Mouse (Mus musculus) forebrain, embryonic 15.5 days (tissue): ENCODE data around the gene Cd59a. TPM values are rescaled to one million over a fixed set of nuclear protein-coding genes. Genes with fewer than 3 reads are reported as not detected.
"Not testable (repeated sequence)": the region's sequence is repeated elsewhere in the genome, so short reads cannot be mapped to it uniquely, and the experiment has no call there.

Source experiments
- ATAC-seq: fragments of 200-750 bp; cut with Nextera tagmentation; replicated peaks from 2 replicates; pipeline ENCODE4 v1.8.0; 2017; ENCODE audit warnings: mild to moderate bottlenecking, moderate TSS enrichment, moderate library complexity
- H3K27ac ChIP-seq: fragments of 300-500 bp; sonication (generic); replicated peaks from 2 replicates; pipeline ENCODE4 v1.5.1; 2015; ENCODE audit warnings: mild to moderate bottlenecking, inconsistent platforms
- H3K27me3 ChIP-seq: fragments of 300-500 bp; sonication (generic); 2 replicates; pipeline ENCODE4 v1.6.1; 2015; ENCODE audit warnings: inconsistent platforms
- H3K36me3 ChIP-seq: fragments of 300-500 bp; sonication (generic); 2 replicates; pipeline ENCODE4 v1.6.1; 2015; ENCODE audit warnings: mild to moderate bottlenecking, inconsistent platforms
- H3K4me1 ChIP-seq: fragments of 300-500 bp; sonication (generic); 2 replicates; pipeline ENCODE4 v1.6.1; 2015; ENCODE audit warnings: inconsistent platforms
- H3K4me2 ChIP-seq: fragments of 300-500 bp; sonication (generic); replicated peaks from 2 replicates; pipeline ENCODE4 v1.6.1; 2015; ENCODE audit warnings: mild to moderate bottlenecking, inconsistent platforms
- H3K4me3 ChIP-seq: fragments of 300-500 bp; sonication (generic); 2 replicates; pipeline ENCODE4 v1.5.1; 2015; ENCODE audit warnings: mild to moderate bottlenecking, inconsistent platforms
- H3K9ac ChIP-seq: fragments of 300-500 bp; sonication (generic); replicated peaks from 2 replicates; pipeline ENCODE4 v1.6.1; 2015; ENCODE audit warnings: mild to moderate bottlenecking, inconsistent platforms
- H3K9me3 ChIP-seq: fragments of 300-500 bp; sonication (generic); 2 replicates; pipeline ENCODE4 v1.6.1; 2016; ENCODE audit warnings: inconsistent platforms
- WGBS: fragments of 180-500 bp; shearing (Covaris S2); methylation state at CpG from one replicate; pipeline ENCODE4 v1.1.7; 2015; ENCODE audit warnings: mixed read lengths; 5-methylcytosine and 5-hydroxymethylcytosine counted together
- polyA plus RNA-seq: library from polyadenylated mRNA; unstranded; fragments of >200 nt; fragmentation: Nextera tagmentation; extraction: Ambion mirVana; gene quantifications from 2 replicates; pipeline ENCODE4 v1.2.1, GENCODE M21; 2015

The Cd59a gene
- 5.0 and 5.6 TPM in 2 replicates for polyA plus RNA-seq

- H3K9ac ChIP-seq: peak within 1 kb of the TSS; percentile 11
- no peak within 1 kb of the TSS for H3K27ac ChIP-seq
- no peaks in the 10 kb centered on the region for H3K36me3 ChIP-seq
- no peaks in the 10 kb centered on the region for H3K9me3 ChIP-seq
- 4% methylated on average over 15 of the region's 15 CpGs for WGBS
- 0 out of 2 replicates have a peak, but pooled peaks cover 6% of the 10 kb centered on the region for H3K4me1 ChIP-seq
- H3K27me3 ChIP-seq: no peaks in the 10 kb centered on the region
- ATAC-seq: peak; percentile 84
- H3K4me3 ChIP-seq: peak within 1 kb of the TSS; percentile 33
- H3K4me2 ChIP-seq: peak within 1 kb of the TSS; percentile 38
These were observed at the start of gene Cd59a for GRCm38 (mm10) chr2:104095741-104096213. Gene Cd59a, plus strand, starts transcription at chr2:104095801.

GRCm38 (mm10) chr2:104058381-104058780 lies 37.2 kb upstream of the Cd59a start:
- ATAC-seq: no peak
- Histone ChIP-seq H3K9me3 (no peaks in the 10 kb centered on the region), H3K27ac (no peak overlapping the region), H3K9ac (no peak overlapping the region), H3K36me3 (peaks cover 36% of the 10 kb centered on the region), H3K27me3 (no peaks in the 10 kb centered on the region), H3K4me2 (no peak overlapping the region), H3K4me1 (no peaks in the 10 kb centered on the region), H3K4me3 (no peak overlapping the region)
- 82% methylated on average over 1 of the region's 1 CpGs for WGBS

DNA sequence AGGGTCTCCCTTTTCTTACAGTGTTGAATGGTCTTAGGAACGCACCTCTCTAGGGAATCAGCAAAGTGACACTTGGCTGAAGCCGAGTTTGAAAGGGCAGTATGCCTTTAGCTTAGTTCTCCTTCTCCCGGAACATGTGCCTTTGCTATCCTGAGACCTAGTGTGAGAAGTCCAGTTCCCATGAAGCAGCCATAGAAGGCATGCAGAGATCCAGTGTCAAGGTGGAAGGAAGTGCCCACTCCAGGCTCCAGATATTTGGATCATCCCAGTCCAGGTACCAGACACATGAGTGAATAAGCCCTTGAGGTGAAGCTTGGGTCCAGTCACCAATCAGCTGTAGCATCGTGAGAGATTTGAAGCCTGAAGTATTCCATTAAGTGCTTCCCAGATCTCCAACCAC lies 36.6 kb upstream of the Cd59a start:
- Histone ChIP-seq H3K27ac (no peak overlapping the region), H3K36me3 (peaks cover 32% of the 10 kb centered on the region), H3K4me1 (no peaks in the 10 kb centered on the region), H3K4me3 (no peak overlapping the region), H3K27me3 (no peaks in the 10 kb centered on the region), H3K9ac (no peak overlapping the region), H3K4me2 (no peak overlapping the region), H3K9me3 (no peaks in the 10 kb centered on the region)
- ATAC-seq: no peak
- 98% methylated on average over 4 of the region's 4 CpGs for WGBS

GRCm38 (mm10) chr2:104059786-104060185 lies 35.8 kb upstream of the Cd59a start:
- Histone ChIP-seq H3K27me3 (no peaks in the 10 kb centered on the region), H3K27ac (no peak overlapping the region), H3K9me3 (no peaks in the 10 kb centered on the region), H3K9ac (no peak overlapping the region), H3K4me2 (no peak overlapping the region), H3K36me3 (peaks cover 24% of the 10 kb centered on the region), H3K4me1 (no peaks in the 10 kb centered on the region), H3K4me3 (no peak overlapping the region)
- WGBS: 87% methylated on average over 10 of the region's 10 CpGs
- no peak for ATAC-seq

- H3K9me3 ChIP-seq: no peaks in the 10 kb centered on the region
- ATAC-seq: no peak
- no peak overlapping the region for H3K4me2 ChIP-seq
- 93% methylated on average over 6 of the region's 6 CpGs for WGBS
- H3K27ac ChIP-seq: no peak overlapping the region
- H3K9ac ChIP-seq: no peak overlapping the region
- H3K36me3 ChIP-seq: peaks cover 16% of the 10 kb centered on the region
- no peaks in the 10 kb centered on the region for H3K27me3 ChIP-seq
- H3K4me1 ChIP-seq: no peaks in the 10 kb centered on the region
- no peak overlapping the region for H3K4me3 ChIP-seq
These were observed 34.6 kb upstream of the Cd59a start for GRCm38 (mm10) chr2:104060996-104061395.

DNA sequence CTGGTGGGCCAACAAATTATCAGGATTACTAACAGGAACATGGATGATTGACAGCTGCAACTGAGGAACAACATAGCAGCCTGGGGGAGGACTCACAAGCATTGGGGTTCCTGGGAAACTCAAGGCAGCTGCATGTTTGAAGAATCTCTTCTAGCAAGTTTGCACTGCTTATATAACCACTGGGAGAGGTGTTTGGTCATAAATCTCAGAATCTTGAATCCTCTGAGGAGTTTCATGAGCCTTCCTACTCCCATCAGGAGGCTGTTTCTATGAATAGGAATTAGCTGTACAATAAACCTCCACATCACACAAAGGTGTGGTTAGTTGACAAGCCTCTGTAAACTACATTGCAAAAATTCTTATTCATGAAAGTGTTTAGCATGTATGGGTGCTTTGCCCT lies 32.9 kb upstream of the Cd59a start:
- H3K27ac ChIP-seq: no peak overlapping the region
- H3K4me2 ChIP-seq: no peak overlapping the region
- no peaks in the 10 kb centered on the region for H3K27me3 ChIP-seq
- peaks cover 16% of the 10 kb centered on the region for H3K36me3 ChIP-seq
- H3K4me1 ChIP-seq: no peaks in the 10 kb centered on the region
- ATAC-seq: no peak
- H3K9ac ChIP-seq: no peak overlapping the region
- H3K4me3 ChIP-seq: no peak overlapping the region
- no peaks in the 10 kb centered on the region for H3K9me3 ChIP-seq

DNA sequence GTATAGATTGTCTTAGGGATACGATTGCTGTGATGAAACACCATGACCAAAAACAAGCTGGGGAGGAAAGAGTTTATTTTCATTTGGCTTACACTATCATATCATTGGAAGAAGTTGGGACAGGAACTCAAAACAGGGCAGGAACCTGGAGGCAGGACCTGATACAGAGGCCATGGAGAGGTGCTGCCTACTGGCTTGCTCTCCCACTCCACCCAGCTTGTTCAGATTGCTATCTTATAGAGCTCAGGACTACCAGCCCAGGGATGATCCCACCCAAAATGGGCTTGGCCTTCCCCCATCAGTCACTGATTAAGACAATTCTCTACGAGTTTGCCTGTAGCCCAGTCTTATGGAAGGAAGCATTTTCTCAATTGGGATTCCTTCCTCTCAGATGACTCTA lies 31.4 kb upstream of the Cd59a start:
- no peak overlapping the region for H3K9ac ChIP-seq
- H3K4me2 ChIP-seq: no peak overlapping the region
- peaks cover 16% of the 10 kb centered on the region for H3K36me3 ChIP-seq
- H3K4me1 ChIP-seq: no peaks in the 10 kb centered on the region
- no peaks in the 10 kb centered on the region for H3K9me3 ChIP-seq
- H3K4me3 ChIP-seq: no peak overlapping the region
- 88% methylated on average over 2 of the region's 2 CpGs for WGBS
- H3K27ac ChIP-seq: no peak overlapping the region
- no peak for ATAC-seq
- no peaks in the 10 kb centered on the region for H3K27me3 ChIP-seq

GRCm38 (mm10) chr2:104065526-104065925 lies 30.1 kb upstream of the Cd59a start, which contains the start of gene Gm10912:
Gene Gm10912, plus strand, starts transcription at chr2:104065826.
- H3K4me3 ChIP-seq, H3K4me2 ChIP-seq, H3K4me1 ChIP-seq, H3K9ac ChIP-seq, H3K9me3 ChIP-seq, ATAC-seq, H3K36me3 ChIP-seq, H3K27me3 ChIP-seq, H3K27ac ChIP-seq: not testable (repeated sequence)
- WGBS: 90% methylated on average over 6 of the region's 6 CpGs

DNA sequence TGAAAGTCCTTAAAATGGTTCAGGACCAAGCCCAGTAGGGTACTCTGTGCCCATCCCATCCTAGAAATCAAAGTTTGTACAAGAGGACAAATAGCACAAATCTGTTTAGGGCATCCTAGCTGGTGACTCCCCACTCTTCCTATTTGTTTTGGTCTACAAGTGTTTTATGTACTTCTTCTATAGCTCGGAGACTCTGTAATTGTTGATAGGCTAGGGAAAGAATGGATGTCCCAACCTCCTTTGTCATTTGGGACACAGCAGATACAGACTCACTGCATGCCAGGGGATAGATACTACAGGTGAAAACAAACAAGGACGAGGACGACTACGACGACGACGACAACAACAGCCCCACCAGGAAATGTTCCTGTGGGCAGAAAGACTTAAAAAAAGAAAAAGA lies 27.2 kb upstream of the Cd59a start, which contains the start of gene Gm10799:
Gene Gm10799 (minus strand): TSS at position 101 of the 400 bp plus-strand sequence.
- not testable (repeated sequence) for H3K4me3 ChIP-seq, H3K4me2 ChIP-seq, ATAC-seq, H3K9me3 ChIP-seq, H3K4me1 ChIP-seq, H3K27ac ChIP-seq, H3K36me3 ChIP-seq, H3K27me3 ChIP-seq, H3K9ac ChIP-seq
- WGBS: 85% methylated on average over 7 of the region's 7 CpGs

- Histone ChIP-seq H3K4me1 (peaks cover 6% of the 10 kb centered on the region), H3K9ac (peak within 1 kb of the TSS; percentile 16; the same call in 1 of the 2 replicates), H3K9me3 (no peaks in the 10 kb centered on the region), H3K4me3 (peak within 1 kb of the TSS; percentile 40), H3K27ac (no peak within 1 kb of the TSS), H3K27me3 (no peaks in the 10 kb centered on the region), H3K36me3 (no peaks in the 10 kb centered on the region), H3K4me2 (peak within 1 kb of the TSS; percentile 55)
- 1% methylated on average over 13 of the region's 13 CpGs for WGBS
- ATAC-seq: peak; percentile 73; the same call in 1 of the 2 replicates
These were observed 25.9 kb upstream of the Cd59a start, which contains the start of gene Cd59b for GRCm38 (mm10) chr2:104069704-104070185. Gene Cd59b, plus strand, starts transcription at chr2:104069849.

DNA sequence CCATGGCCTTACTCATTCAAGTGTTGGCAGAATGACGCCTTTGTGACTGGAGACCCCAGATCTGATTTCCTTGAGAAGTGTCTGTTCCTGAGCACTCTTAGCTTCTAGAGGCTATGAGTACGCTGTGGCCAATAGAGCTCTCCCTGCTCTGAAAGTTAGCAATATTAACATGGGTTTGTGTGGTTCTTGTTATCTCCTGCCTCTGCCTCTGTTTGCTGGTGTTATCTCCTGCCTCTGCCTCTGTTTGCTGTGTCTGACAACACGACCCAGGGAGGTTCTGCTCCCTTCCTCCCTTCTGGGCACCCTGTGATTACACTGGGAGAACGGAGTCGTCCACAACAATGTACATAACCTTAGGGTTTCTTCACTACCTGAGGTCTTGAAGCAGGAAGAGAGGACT lies 17.3 kb upstream of the Cd59a start:
- 74% methylated on average over 5 of the region's 5 CpGs for WGBS
- not testable (repeated sequence) for H3K36me3 ChIP-seq, H3K4me3 ChIP-seq, H3K27me3 ChIP-seq, ATAC-seq, H3K9me3 ChIP-seq, H3K4me1 ChIP-seq, H3K9ac ChIP-seq, H3K27ac ChIP-seq, H3K4me2 ChIP-seq

DNA sequence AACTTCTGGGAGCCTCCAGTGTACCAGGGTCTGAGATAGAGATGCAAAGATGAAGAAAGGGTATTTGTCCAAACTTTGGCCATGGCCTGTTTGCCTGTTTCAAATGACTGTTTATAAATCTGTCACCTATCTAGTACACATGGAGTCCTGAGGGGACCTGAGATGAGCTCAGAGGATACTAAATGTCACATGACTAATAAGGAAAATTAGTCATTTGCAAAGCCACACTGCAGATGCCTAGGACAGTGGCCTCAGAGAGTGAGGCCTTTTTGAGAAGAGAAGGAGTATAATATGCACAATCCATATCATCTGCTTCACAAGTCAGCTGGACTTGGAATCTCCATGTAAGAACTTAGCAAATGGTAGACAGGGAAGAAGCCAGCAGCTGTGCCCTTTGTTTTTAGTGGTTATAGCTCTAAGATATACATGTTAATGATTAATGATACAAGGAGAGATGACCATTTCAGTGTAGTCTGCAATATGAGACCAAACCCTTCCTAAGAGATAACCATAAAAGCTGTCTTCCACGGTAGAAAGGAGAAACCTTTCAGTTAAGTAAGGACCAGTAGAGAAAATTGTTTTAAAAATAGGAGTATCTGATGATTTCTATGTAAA lies 14.1 kb upstream of the Cd59a start:
- not testable (repeated sequence) for H3K27me3 ChIP-seq, H3K27ac ChIP-seq, H3K4me3 ChIP-seq, H3K4me2 ChIP-seq, ATAC-seq, H3K9me3 ChIP-seq, H3K9ac ChIP-seq, H3K36me3 ChIP-seq, H3K4me1 ChIP-seq
- WGBS: no CpG with 5 or more reads among the region's 1 CpGs

DNA sequence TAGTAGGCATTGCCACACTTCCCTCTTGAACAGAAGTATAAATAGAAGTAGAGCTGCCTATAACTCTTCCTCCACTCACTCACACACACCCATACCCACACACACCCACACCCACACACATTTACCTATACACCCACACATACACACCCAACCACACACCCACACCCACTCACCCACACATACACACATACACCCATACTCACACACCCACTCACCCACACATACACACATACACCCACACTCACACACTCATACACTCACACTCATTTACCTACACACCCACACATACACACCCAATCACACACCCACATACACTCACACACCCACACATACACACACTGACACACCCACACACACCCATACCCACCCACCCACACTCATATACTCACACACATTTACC lies 13.1 kb upstream of the Cd59a start:
- Histone ChIP-seq H3K36me3 (no peaks in the 10 kb centered on the region), H3K9me3 (no peaks in the 10 kb centered on the region), H3K4me1 (no peaks in the 10 kb centered on the region), H3K9ac (no peak overlapping the region), H3K4me3 (no peak overlapping the region), H3K4me2 (no peak overlapping the region), H3K27ac (no peak overlapping the region), H3K27me3 (no peaks in the 10 kb centered on the region)
- no peak for ATAC-seq
